Mouse (Mus musculus) cerebellum, adult 11 months (tissue): ENCODE data around the gene Galnt16.
A peak's percentile ranks its signal among the peaks of the same experiment; 100 is the strongest.

Source experiments
- DNase-seq: peaks from one replicate; pipeline ENCODE4 v3.0.0; 2022

The Galnt16 gene

DNA sequence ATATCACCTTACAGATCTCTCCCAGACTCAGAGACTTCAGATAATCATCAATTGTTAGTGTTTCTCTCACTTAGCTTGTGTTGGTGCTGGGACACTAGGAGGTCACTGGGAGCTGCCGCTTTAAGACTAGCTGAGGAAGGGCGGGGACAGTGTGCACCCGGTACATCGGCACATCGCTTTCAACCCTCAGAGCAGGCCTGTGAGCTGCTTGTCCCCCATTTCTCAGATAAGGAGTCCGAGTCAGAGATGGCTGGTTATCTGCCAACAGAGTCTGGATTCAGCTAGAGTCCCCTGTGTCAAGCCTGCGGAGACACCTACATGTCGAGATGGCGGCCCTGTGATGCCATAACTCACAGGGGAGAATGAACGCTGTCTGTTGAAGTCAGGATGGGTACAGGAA is 13.5 kb downstream of the Galnt16 start:
- DNase-seq = no peak

- DNase-seq = peak; percentile 28
Measured at GRCm38 (mm10) chr12:80533876-80534275, 15.8 kb downstream of the Galnt16 start.

GRCm38 (mm10) chr12:80537313-80537712 is 19.2 kb downstream of the Galnt16 start:
- DNase-seq = no peak

DNA sequence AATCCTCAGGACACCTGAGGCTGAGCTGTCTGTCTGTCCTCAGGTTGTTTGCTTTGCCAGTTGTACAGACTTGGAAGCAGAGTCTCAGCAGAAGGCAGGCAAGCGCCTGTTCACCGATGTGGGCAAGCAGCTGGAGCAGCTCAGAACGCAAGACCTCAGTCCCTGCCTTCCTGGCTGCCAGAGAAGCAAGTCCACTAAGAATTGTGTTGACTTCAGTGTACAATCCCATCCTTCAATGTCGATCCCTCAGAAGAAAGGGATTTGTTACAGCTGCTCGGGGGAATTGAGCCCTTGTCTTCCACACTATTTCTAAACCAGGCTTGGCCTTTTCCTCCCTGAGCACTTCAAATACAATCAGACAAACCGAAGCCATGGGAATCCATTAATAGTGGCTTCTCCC is 20.2 kb downstream of the Galnt16 start:
- no peak for DNase-seq

DNA sequence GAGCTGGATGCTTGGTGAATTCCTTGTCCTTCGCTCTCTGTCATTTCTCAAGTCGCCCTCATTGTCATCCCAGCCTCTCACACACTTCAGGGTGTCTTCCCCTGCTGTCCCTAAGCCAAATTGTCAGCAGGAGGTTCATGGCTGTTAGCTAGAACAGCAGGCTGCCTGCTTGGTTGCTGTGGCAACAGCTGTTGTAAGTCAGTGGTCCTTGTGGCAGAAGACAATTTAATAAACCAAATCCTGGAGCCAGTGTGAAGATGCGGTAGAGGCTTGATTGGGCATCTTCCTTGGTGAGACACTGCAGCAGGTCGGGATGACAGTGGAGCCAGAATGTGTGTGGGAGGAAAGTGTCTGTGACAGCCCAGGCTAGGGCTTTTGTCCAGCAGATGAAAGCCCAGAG is 27.2 kb downstream of the Galnt16 start:
- peak; percentile 24 for DNase-seq

DNA sequence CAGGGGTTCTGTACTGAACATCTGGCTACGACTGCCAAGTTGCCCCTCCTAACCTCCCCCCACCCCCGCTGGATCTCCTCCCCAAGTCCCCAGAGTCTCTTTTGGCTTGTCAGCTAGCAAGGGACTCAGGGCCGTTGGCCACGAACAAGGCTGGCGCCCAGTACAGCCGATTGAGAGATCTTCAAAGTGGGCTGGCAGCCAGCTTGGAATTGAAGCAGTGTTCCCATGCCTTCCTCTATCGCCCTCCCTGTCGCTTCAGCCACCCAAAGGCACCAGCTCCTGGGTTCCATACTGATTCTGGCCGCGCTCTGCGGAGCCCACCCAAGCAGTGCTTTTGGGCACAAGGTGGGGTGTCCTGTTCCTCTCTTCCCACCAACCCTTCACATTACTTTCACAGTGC is 31.6 kb downstream of the Galnt16 start:
- no peak for DNase-seq

- no peak for DNase-seq
Measured at GRCm38 (mm10) chr12:80553157-80553556, 35.1 kb downstream of the Galnt16 start.

- DNase-seq = no peak
Measured at GRCm38 (mm10) chr12:80554312-80554711, 36.2 kb downstream of the Galnt16 start.

DNA sequence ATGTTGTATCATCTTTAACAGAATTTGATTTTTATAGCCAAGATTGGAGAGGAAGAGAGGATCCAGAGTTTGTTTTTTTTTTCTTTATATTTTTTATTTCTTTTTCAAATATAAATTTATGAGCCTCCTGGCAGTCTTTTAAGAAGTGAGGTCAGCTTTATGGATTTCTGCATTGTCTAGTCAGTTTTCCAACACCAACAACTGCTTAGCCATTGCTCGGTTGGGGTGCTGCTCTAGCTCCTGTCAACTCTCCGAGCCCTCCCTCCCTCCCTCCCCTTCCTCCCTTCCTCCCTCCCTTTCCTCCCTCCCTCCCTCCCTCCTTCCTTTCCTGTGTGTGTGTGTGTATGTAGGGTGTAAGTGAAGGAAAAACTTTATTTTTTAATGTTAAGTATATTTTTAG is 43.8 kb downstream of the Galnt16 start:
- no peak for DNase-seq

DNA sequence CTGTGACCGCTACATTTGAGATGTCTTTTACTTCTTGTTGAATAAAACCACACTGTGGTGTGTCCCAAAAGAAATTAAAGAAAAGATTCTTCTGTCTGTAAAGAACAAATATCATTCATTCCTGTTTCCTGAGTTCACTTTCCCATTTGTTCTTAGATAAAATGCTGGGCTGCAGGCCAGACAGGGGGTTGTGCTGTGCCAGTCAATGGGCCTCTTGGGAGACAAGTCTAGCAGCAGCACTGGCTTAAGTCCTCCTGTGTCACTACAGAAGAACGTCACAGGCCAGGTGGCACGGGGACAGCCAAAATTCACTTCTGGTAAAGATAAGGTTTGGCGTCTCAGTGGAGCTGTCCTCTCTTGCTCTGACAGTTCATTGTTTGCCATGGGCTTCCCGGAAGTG is 44.7 kb downstream of the Galnt16 start:
- DNase-seq = no peak

DNA sequence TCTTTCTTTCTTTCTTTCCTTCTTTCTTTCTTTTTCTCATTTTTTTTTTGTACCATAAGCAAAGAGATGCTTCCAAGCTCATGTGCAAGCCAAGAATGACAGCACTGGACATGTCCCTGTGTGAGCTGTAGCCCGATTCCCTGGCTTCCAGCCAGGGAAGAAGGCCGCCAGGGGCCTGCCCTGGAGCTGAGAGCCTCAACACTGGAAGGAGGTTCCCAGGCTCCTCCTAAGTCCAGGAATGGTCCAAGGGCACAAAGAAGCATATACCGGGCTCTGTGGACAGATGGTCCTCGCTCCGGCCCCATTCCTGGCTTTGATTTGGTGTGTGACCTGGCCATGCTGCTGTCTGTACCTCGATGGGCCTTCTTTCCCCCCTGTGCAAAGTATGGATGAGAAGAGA is 46.9 kb downstream of the Galnt16 start:
- DNase-seq = peak; percentile 24

DNA sequence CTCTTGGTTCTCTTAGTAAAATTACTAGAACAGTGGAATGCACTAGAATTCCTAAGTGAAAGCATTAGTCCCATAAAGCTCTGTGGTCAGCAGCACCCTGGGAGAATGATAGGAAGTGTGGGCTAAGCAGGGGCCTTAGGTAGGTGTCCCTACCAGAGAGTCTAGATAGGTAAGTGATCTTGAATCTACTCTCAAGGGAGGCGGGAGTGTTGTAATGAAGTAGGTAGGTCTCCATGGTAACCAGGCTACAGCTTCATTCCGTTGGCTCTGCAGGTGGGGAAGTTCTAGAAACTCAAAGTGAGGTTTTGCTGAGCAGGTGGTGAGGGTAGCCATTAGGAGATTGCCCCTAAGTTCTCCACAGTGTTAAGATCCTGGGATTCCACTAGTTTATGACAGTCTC is 47.7 kb downstream of the Galnt16 start:
- DNase-seq = no peak

DNA sequence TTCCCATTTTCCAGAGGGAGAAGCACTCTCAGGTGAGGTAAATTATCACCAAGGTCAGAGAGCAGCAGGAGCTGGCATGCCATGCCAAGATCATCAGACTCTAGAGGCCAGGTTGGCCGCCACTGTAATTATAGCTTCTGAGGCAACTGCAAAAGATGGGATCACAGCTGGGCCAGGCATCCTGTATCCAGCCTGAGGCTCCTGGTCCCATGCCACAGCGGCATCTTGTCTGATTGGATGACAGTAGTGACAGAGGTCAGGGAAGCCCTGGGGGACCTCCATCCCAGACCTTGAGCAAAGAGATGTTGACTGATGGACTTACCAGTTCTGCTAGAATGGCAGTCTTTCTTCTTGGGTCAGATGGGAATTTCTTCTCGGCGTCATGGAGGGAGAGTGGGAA is 48.4 kb downstream of the Galnt16 start:
- no peak for DNase-seq

DNA sequence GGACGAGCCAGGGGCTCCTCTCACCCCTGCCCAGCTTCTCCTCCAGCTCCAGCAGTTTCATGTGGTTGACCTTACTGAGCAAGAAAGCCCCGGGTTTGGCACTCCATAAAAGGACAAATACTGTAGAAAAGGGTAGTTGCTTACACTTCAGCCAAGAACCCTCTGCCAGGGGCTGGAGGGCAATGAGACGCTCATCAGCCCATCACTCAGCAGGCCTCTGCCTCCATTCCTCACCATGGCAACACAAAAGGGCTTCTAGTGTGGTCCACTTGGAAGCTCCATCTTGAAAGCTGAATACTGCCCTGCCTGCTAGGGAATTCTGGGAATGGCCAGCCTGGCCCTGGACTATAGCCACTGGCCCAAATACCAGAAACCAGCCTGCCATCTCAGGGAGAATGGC is 49.3 kb downstream of the Galnt16 start:
- no peak for DNase-seq

DNA sequence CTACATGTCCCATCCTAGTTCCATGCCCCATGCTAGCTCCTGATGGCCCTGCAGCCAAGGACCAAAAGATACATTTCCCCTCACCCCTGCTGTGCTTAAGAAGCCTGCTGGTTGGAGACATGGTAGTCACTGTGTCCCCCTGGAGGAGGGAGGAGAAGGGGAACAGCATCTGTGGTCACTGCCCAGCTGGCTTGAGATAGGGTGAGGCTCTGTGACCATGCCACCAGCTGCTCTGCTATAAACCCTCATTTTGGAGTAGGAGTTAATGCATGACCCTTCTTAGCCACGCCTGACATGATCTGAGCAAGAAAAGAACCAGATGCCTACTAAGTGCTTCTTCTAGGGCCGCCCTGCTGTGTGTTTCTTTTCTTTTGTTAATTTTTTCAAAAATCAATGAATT is 51.5 kb downstream of the Galnt16 start:
- DNase-seq = no peak

DNA sequence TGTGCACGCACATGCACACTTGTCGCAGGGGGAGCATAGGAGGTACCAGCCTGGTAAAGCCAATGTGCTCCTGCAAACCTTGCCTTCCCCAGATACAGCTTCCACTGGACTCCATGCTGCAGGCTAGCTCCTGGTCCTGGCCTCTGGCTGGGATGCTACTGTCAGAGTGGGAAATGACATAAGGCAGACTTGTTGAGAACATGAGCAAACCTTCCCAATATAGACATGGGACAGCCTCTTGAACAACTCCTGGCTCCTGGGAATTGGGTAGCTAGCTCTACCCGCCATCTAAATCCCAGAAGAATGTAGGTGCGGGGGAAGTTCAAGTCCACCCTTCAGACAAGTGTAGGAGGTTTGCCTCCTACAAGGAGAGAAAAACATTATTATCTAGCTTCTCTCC is 56.2 kb downstream of the Galnt16 start:
- no peak for DNase-seq

- no peak for DNase-seq
Measured at GRCm38 (mm10) chr12:80574825-80575371, 56.8 kb downstream of the Galnt16 start.

GRCm38 (mm10) chr12:80577049-80577448 is 59.0 kb downstream of the Galnt16 start:
- peak; percentile 28 for DNase-seq

- no peak for DNase-seq
Measured at GRCm38 (mm10) chr12:80581357-80581756, 63.3 kb downstream of the Galnt16 start.

DNA sequence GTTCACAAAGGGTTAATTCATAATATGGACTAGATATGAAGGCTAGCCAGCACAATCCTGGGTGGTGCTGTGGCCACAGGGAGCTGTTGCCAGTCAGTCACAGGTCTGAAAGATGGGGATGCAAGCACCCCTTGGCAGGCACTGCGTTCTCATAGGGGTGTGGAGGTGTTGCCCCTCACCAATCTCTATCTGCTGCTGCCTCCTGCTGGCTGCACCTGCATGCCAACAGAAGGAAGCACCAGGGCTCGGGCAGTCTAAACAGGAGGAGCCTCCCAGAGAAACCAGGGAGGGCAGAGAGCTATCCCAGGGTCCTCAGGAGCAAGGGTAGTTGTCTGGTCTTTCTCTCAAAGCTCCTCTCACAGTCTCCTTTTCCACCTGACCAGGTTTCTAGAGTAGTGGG is 66.9 kb downstream of the Galnt16 start:
- no peak for DNase-seq

DNA sequence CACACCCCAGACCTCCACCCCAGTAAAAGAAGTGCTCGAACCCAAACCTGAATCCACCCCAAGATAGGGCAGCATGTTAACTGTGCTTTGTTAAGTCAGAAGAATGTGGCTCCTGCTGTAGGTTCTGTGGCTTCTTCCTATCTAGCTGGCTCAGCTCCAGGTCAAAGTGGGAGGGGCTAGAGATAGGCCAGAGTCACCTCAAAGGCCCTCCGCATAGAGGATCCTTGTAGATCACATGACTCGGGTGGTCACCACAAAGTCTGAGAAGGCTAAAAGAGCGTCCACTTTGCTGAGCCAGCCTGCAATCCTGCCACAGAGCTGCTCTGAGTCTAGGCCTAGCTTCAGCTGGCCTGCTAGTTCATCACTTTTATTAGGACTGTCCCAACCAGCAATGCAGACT is 76.1 kb downstream of the Galnt16 start:
- no peak for DNase-seq

DNA sequence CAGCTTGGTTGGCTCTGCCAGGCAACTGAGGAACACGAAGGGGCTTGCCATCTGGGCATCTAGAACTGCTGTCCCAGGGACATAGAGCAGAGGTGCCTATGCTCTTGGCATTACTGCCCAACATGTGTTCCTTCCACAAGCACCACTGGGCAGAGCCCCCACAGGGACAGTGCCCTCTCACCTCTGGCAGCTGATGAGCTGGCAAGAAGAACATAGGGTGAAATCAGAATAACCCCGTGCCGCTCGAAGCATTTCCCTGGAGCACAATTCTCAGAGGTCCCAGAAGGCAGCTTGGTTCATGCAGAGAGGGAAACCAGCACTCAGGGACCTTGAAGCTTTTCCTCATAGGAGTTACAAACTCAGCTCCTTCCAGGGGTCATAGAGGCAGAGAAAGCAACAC is 76.7 kb downstream of the Galnt16 start:
- no peak for DNase-seq

GRCm38 (mm10) chr12:80595566-80595965 is 77.5 kb downstream of the Galnt16 start:
- no peak for DNase-seq

- DNase-seq = no peak
Measured at GRCm38 (mm10) chr12:80595968-80596367, 77.9 kb downstream of the Galnt16 start.

GRCm38 (mm10) chr12:80598236-80598635 is 80.2 kb downstream of the Galnt16 start:
- DNase-seq = no peak

- peak; percentile 23 for DNase-seq
Measured at GRCm38 (mm10) chr12:80598756-80599155, 80.7 kb downstream of the Galnt16 start.
